ENCODE assay signal across 7 mouse cellular contexts in genomic region chr9:97295770-97296169, GRCm38 (mm10).
DNase-seq lines count a peak whose midpoint lies in the region; ATAC-seq and TF ChIP-seq lines count a peak whose summit lies in the region.

No protein-coding gene starts in this region.

- no peak overlapping the region for H3K4me2 ChIP-seq in kidney, embryonic 16.5 days (replicated peaks; ENCODE audit: low read depth, low read length)
- H3K4me2 ChIP-seq in lung, embryonic 14.5 days, result no peak overlapping the region

- no peak overlapping the region for H3K27ac ChIP-seq in kidney, embryonic 16.5 days (ENCODE audit: low read length)
- H3K27ac ChIP-seq in embryonic facial prominence, embryonic 10.5 days (replicated peaks), result no peak overlapping the region
- H3K27ac ChIP-seq in lung, embryonic 14.5 days (ENCODE audit: low read depth), result no peak overlapping the region

- H3K36me3 ChIP-seq in kidney, embryonic 16.5 days (ENCODE audit: insufficient read depth, low read length), result no peaks in the 10 kb centered on the region
- no peaks in the 10 kb centered on the region for H3K36me3 ChIP-seq in embryonic facial prominence, embryonic 10.5 days (replicated peaks)
- no peaks in the 10 kb centered on the region for H3K36me3 ChIP-seq in lung, embryonic 14.5 days (ENCODE audit: insufficient read depth)

- no peak for ATAC-seq in kidney, embryonic 16.5 days (ENCODE audit: low FRiP score, low TSS enrichment)
- ATAC-seq in lung, embryonic 14.5 days (ENCODE audit: insufficient read depth), result no peak

- no peaks in the 10 kb centered on the region for H3K4me1 ChIP-seq in kidney, embryonic 16.5 days (ENCODE audit: insufficient read depth, low read length)
- H3K4me1 ChIP-seq in embryonic facial prominence, embryonic 10.5 days, result 0 out of 2 replicates have a peak, but pooled peaks cover 8% of the 10 kb centered on the region
- no peaks in the 10 kb centered on the region for H3K4me1 ChIP-seq in lung, embryonic 14.5 days (ENCODE audit: insufficient read depth)

- H3K9me3 ChIP-seq in kidney, embryonic 16.5 days (ENCODE audit: low read length), result no peaks in the 10 kb centered on the region
- H3K9me3 ChIP-seq in embryonic facial prominence, embryonic 10.5 days, result no peaks in the 10 kb centered on the region
- no peaks in the 10 kb centered on the region for H3K9me3 ChIP-seq in lung, embryonic 14.5 days (ENCODE audit: low read depth, low read length)

- peak; percentile 30 for DNase-seq in kidney, adult 9 months
- DNase-seq in ES-CJ7 (ENCODE audit: low read depth, low spot score), result peak; percentile 42
- DNase-seq in adipocyte (ENCODE audit: low spot score), result peak; percentile 3
- DNase-seq in embryonic facial prominence, embryonic 10.5 days (ENCODE audit: low spot score), result peak; percentile 24
- DNase-seq in lung, embryonic 14.5 days, result peak; percentile 57
- peak; percentile 57 for DNase-seq in thymus, postnatal 4 days

- TF ChIP-seq CTCF in lung, embryonic 14.5 days (IDR thresholded peaks at IDR 0.05; ENCODE audit: low read depth), result peak; percentile 82

- no peaks in the 10 kb centered on the region for H3K27me3 ChIP-seq in kidney, embryonic 16.5 days (ENCODE audit: insufficient read depth, low read length)
- peaks cover 5% of the 10 kb centered on the region; the same call in 1 of the 2 replicates for H3K27me3 ChIP-seq in embryonic facial prominence, embryonic 10.5 days (replicated peaks; ENCODE audit: low read depth, poor library complexity, severe bottlenecking)
- no peaks in the 10 kb centered on the region for H3K27me3 ChIP-seq in lung, embryonic 14.5 days (ENCODE audit: insufficient read depth, low read length)

- H3K9ac ChIP-seq in kidney, embryonic 16.5 days (replicated peaks; ENCODE audit: low read length), result no peak overlapping the region
- H3K9ac ChIP-seq in lung, embryonic 14.5 days, result no peak overlapping the region

- 32% methylated on average over 7 of the region's 7 CpGs for WGBS in kidney, embryonic 16.5 days
- WGBS in embryonic facial prominence, embryonic 10.5 days, result 36% methylated on average over 7 of the region's 7 CpGs
- WGBS in lung, embryonic 14.5 days, result 27% methylated on average over 7 of the region's 7 CpGs

- no peak overlapping the region for H3K4me3 ChIP-seq in kidney, embryonic 16.5 days (ENCODE audit: low read length)
- no peak overlapping the region for H3K4me3 ChIP-seq in embryonic facial prominence, embryonic 10.5 days
- no peak overlapping the region for H3K4me3 ChIP-seq in lung, embryonic 14.5 days (ENCODE audit: low read depth, low read length)

Comparison
In these comparisons a context has a peak if more than half of its experiments do, and no peak if none do; other contexts are left out.
1. DNase-seq: peak in every context shown above with its lines; median percentile 57 in lung, embryonic 14.5 days; 57 in thymus, postnatal 4 days; 42 in ES-CJ7; 30 in kidney, adult 9 months; 24 in embryonic facial prominence, embryonic 10.5 days; 3 in adipocyte.